Mouse (Mus musculus) heart, postnatal 36 days (tissue): ENCODE measurements around the gene Umod. TPM values are rescaled to one million over a fixed set of nuclear protein-coding genes. Genes with fewer than 3 reads are reported as not detected.

Source experiments
- DNase-seq, 2 experiments: peaks; one replicate each; pipeline ENCODE4 v3.0.0; 2021 to 2022
- intact Hi-C: fragments of 180-260 bp; cut with DNase I; formaldehyde crosslinking; loops from one replicate; pipeline ENCODE4 v1.15.1; 2025
- total RNA-seq, 2 experiments: library from RNA; stranded (reverse); gene quantifications; 2 replicates each; pipeline ENCODE4 v1.2.3; 2021

Umod gene
- total RNA-seq: not detected

- intact Hi-C loops: no loop called here
- DNase-seq: no peak
These were observed at the start of gene Umod for GRCm38 (mm10) chr7:119479256-119479655. Gene Umod (minus strand): TSS chr7:119479282.

DNA sequence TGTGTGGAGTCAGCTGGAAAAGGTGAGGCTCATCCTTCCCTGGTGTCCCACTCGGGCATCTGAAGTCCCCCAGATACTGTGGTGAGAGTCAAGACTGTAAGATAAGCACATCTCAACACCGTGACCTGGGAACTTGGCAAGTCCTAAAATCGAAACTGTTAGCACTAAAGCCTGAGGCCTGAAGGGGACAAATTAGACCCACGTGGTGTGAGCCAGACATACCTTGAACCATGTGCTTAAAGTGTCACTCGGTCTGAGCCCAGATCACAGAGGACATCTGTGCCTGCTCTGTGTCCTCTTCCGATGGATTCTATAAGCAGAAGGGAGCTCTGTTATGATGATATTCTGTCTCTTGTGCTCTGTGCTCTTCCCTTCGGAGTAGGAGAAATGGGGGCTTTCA is 49.5 kb upstream of the Umod start:
- intact Hi-C loops: no loop called here
- DNase-seq: no peak

GRCm38 (mm10) chr7:119527548-119527947 is 48.5 kb upstream of the Umod start:
- intact Hi-C loops: no loop called here

GRCm38 (mm10) chr7:119527135-119527534 is 48.1 kb upstream of the Umod start:
- DNase-seq: no peak
- intact Hi-C loops: no loop called here

More at GRCm38 (mm10) chr7:119527548-119527947, 48.5 kb upstream of the Umod start:
- no peak for DNase-seq

DNA sequence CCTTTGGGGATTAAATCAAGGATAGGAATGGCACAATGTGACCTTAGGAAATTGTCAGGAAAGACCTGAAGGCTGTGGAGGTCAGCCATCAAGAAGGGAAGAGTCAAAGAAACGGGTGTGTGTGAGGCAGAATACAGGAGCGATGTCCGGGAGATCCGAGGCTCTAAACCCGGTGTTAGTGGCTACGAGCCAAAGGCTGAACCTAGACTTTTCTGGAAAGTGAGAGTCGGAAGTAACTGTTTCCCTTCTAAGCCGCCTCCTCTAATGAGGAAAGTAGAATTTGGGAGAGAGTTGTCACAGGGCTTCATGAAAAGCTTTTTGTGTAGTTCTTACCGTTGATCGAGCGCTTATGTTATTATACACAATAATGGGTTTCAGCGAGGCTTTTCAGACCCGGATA is 47.4 kb upstream of the Umod start:
- DNase-seq: no peak
- intact Hi-C loops: no loop called here

DNA sequence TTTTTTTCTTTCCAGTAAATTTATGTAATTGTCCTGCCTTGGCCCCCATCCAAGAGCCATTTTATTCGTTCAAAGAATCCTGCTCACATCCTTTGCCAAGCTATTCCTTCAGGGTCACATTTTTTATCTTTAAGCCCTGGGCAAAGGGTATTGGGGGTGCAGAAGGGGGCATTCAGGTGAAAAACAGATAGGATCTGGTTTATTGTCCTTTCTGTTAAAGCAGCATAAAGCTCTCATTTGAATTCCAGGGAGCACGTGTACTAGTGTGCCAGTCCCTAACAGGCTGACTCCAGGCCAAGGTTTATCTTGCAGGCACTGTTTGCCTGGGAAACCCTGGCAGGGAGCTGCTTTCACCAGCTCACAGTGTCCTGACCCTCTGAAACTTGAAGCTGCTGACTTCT is 46.8 kb upstream of the Umod start:
- peak; percentile 30 to 37 for DNase-seq
- intact Hi-C loops: no loop called here

- intact Hi-C loops: no loop called here
- no peak for DNase-seq
These were observed 44.3 kb upstream of the Umod start, which contains the start of gene Pdilt for GRCm38 (mm10) chr7:119523389-119523788. Gene Pdilt (minus strand): TSS chr7:119523489.

- no peak for DNase-seq
- intact Hi-C loops: no loop called here
These were observed 43.3 kb upstream of the Umod start for GRCm38 (mm10) chr7:119522385-119522784.

GRCm38 (mm10) chr7:119521816-119522215 is 42.7 kb upstream of the Umod start:
- no peak for DNase-seq
- intact Hi-C loops: no loop called here

- intact Hi-C loops: loop anchor here (10.0 kb wide), 3 partner anchors 155 to 755 kb away; no protein-coding TSS in a partner anchor
- peak; percentile 48 to 67 for DNase-seq
These were observed 40.6 kb upstream of the Umod start for GRCm38 (mm10) chr7:119519654-119520053.

DNA sequence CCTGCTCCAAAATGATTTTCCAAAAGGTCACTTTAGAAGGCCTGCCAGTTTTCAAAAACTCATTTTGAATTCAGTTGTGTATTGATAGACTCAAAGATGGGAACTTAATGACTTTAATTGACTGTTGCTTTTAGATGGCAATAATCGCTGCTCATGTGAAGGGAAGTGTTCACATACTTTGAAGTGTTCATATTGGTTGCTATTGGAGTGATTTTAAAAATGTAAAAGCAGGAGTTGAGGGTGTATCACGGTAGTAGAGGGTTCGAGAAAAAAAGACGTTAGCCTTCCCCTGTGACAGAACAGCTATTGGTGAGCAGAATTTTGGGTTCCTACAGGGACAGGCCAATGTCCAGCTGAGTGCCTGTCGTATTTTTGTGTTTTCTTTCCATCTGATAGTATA is 40.1 kb upstream of the Umod start, which contains the start of gene Acsm5:
Acsm5 (plus strand) TSS at position 301 of the 400 bp plus-strand sequence.
- intact Hi-C loops: loop anchor here (10.0 kb wide), 3 partner anchors 156 to 754 kb away; no protein-coding TSS in a partner anchor
- DNase-seq: no peak

- DNase-seq: no peak
- intact Hi-C loops: loop anchor here (10.0 kb wide), 3 partner anchors 159 to 751 kb away; no protein-coding TSS in a partner anchor
These were observed 37.1 kb upstream of the Umod start for GRCm38 (mm10) chr7:119516272-119516558.

GRCm38 (mm10) chr7:119515492-119516271 is 36.6 kb upstream of the Umod start:
- DNase-seq: peak; percentile 9 to 47
- intact Hi-C loops: loop anchor here (10.0 kb wide), 3 partner anchors 159 to 751 kb away; no protein-coding TSS in a partner anchor

- no peak for DNase-seq
- intact Hi-C loops: loop anchor here (10.0 kb wide), 3 partner anchors 162 to 748 kb away; no protein-coding TSS in a partner anchor
These were observed 34.0 kb upstream of the Umod start for GRCm38 (mm10) chr7:119513056-119513455.

DNA sequence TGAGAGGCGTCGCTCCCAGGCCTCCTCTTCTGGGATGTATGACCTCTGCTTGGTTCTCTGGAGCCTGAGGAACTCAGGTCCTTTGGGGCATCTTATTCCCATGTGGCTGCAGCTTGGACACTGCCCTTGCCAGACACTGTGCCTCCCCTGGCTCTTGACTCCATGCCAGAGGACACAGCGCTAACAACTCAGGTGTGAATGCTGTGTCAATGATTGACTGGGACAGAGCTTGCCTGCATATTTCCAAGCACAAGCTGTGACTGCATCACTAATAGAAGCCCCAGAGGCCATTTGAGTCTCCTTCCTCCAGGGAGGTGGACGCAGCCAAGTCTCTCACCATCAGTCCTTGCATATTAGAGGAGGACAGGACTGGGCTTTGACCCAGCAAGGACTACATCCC is 32.1 kb upstream of the Umod start:
- intact Hi-C loops: loop anchor here (10.0 kb wide), 3 partner anchors 164 to 746 kb away; no protein-coding TSS in a partner anchor

GRCm38 (mm10) chr7:119490041-119490780 is 11.1 kb upstream of the Umod start:
- DNase-seq: no peak
- intact Hi-C loops: no loop called here

More for the DNA sequence above, 32.1 kb upstream of the Umod start:
- DNase-seq: no peak

DNA sequence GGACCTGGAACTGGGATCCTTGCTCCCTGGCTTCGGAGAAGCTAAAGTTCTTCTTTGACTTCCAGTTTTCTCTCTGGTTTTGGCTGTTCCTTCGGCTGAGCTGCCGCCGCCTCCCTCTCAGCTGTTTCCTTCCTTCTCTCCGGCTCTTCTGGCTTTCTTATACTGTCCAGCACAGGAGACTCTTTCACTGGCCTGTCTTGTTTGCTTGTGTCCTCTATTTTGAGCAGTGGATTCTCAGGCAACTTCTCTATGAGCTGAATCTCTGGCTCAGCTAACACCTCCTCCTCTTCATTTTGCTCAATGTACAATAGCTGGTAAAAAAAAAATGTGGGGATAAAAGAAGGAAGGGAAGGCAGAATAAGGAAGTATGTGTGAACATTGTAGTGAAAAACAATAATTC is 7.6 kb upstream of the Umod start:
- no peak for DNase-seq
- intact Hi-C loops: no loop called here

DNA sequence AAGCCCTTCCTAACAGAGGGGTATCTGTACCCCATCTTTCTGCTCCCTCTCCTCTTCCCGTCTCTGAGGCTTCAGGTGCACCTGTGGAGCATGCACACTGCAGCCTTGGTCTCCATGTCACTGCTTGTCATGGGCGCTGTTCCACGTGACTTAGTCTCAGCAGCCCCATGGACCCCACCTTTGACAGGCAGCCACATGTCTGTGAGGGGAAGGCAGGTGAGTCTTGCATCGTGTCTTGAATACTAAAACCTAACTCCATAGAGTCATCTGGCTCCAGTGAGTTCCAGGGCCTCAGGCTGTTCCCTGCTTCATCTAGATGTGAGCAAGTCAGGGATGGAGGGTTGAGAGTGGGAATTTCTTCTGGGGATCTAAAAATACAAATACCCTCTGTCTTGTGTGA is 5.1 kb upstream of the Umod start:
- no peak for DNase-seq
- intact Hi-C loops: no loop called here

- intact Hi-C loops: no loop called here
- no peak for DNase-seq
These were observed 2.3 kb downstream of the Umod start for GRCm38 (mm10) chr7:119476500-119477389.

GRCm38 (mm10) chr7:119459185-119459584 is 19.9 kb downstream of the Umod start, which contains the start of gene Gp2:
Gene Gp2 (minus strand): TSS chr7:119459285.
- intact Hi-C loops: no loop called here
- DNase-seq: no peak
